Mouse (Mus musculus): ENCODE data around the gene Mtcl1.

Gene Mtcl1

GRCm38 (mm10) chr17:66325440-66326203, 123.9 kb downstream of the Mtcl1 start:
- 17% methylated on average over 14 of the region's 14 CpGs for WGBS

GRCm38 (mm10) chr17:66324836-66325235, 124.7 kb downstream of the Mtcl1 start:
- 77% methylated on average over 3 of the region's 3 CpGs for WGBS

GRCm38 (mm10) chr17:66322646-66323255, 126.8 kb downstream of the Mtcl1 start:
- 63% methylated on average over 15 of the region's 15 CpGs for WGBS

GRCm38 (mm10) chr17:66321933-66322332, 127.6 kb downstream of the Mtcl1 start:
- WGBS = 81% methylated on average over 14 of the region's 14 CpGs

- WGBS = 42% methylated on average over 20 of the region's 20 CpGs
Measured at GRCm38 (mm10) chr17:66320716-66321372, 128.7 kb downstream of the Mtcl1 start.

- WGBS = 72% methylated on average over 3 of the region's 3 CpGs
Measured at GRCm38 (mm10) chr17:66318031-66318430, 131.5 kb downstream of the Mtcl1 start.

- 94% methylated on average over 4 of the region's 4 CpGs for WGBS
Measured at GRCm38 (mm10) chr17:66317576-66317975, 132.0 kb downstream of the Mtcl1 start.

- WGBS = 93% methylated on average over 5 of the region's 5 CpGs
Measured at GRCm38 (mm10) chr17:66317156-66317555, 132.4 kb downstream of the Mtcl1 start.

GRCm38 (mm10) chr17:66315451-66315850, 134.1 kb downstream of the Mtcl1 start:
- 24% methylated on average over 10 of the region's 10 CpGs for WGBS

GRCm38 (mm10) chr17:66314566-66315285, 134.8 kb downstream of the Mtcl1 start:
- WGBS = 33% methylated on average over 13 of the region's 13 CpGs

- WGBS = 92% methylated on average over 7 of the region's 7 CpGs
Measured at GRCm38 (mm10) chr17:66301906-66302305, 147.6 kb downstream of the Mtcl1 start.

- 76% methylated on average over 4 of the region's 4 CpGs for WGBS
Measured at GRCm38 (mm10) chr17:66301267-66301666, 148.3 kb downstream of the Mtcl1 start.

- WGBS = 92% methylated on average over 3 of the region's 3 CpGs
Measured at GRCm38 (mm10) chr17:66297721-66298120, 151.8 kb downstream of the Mtcl1 start.

GRCm38 (mm10) chr17:66293581-66293980, 156.0 kb downstream of the Mtcl1 start:
- WGBS = 96% methylated on average over 4 of the region's 4 CpGs

GRCm38 (mm10) chr17:66289894-66290293, 159.7 kb downstream of the Mtcl1 start:
- 52% methylated on average over 4 of the region's 4 CpGs for WGBS

Measured in cerebral cortex, adult 2 months (tissue).